Mouse (Mus musculus): ENCODE measurements around the gene Camta2.

The Camta2 gene

GRCm38 (mm10) chr11:70657991-70658390 lies 29.9 kb downstream of the Camta2 start:
- no peak for TF ChIP-seq POU5F1 (IDR thresholded peaks at IDR 0.05; ENCODE audit: borderline replicate concordance, low read length)
- TF ChIP-seq CTCF (conservative IDR thresholded peaks at IDR 0.05; ENCODE audit: low read length) = no peak
- no peak for TF ChIP-seq NANOG (IDR thresholded peaks at IDR 0.05; ENCODE audit: borderline replicate concordance, low read length)
- Histone ChIP-seq H3K27me3 (ENCODE audit: insufficient read depth, low read length) (peaks cover 5% of the 10 kb centered on the region; the same call in 1 of the 2 replicates), H3K4me1 (replicated peaks; ENCODE audit: low read depth, low read length) (peaks cover 62% of the 10 kb centered on the region), H3K4me3 (replicated peaks; ENCODE audit: low read length) (peak overlapping the region; percentile 26), H3K36me3 (ENCODE audit: insufficient read depth, low read length) (peaks cover 32% of the 10 kb centered on the region), H3K9me3 (ENCODE audit: low read length) (peaks cover 8% of the 10 kb centered on the region)

- Histone ChIP-seq H3K27me3 (ENCODE audit: insufficient read depth, low read length) (peaks cover 5% of the 10 kb centered on the region; the same call in 1 of the 2 replicates), H3K4me1 (replicated peaks; ENCODE audit: low read depth, low read length) (peaks cover 62% of the 10 kb centered on the region), H3K4me3 (replicated peaks; ENCODE audit: low read length) (peak overlapping the region; percentile 26), H3K36me3 (ENCODE audit: insufficient read depth, low read length) (peaks cover 32% of the 10 kb centered on the region), H3K9me3 (ENCODE audit: low read length) (peaks cover 12% of the 10 kb centered on the region)
- TF ChIP-seq NANOG (IDR thresholded peaks at IDR 0.05; ENCODE audit: borderline replicate concordance, low read length) = no peak
- no peak for TF ChIP-seq POU5F1 (IDR thresholded peaks at IDR 0.05; ENCODE audit: borderline replicate concordance, low read length)
- TF ChIP-seq CTCF (conservative IDR thresholded peaks at IDR 0.05; ENCODE audit: low read length) = no peak
Observed at GRCm38 (mm10) chr11:70657573-70657972, 30.3 kb downstream of the Camta2 start.

GRCm38 (mm10) chr11:70656964-70657363 lies 30.9 kb downstream of the Camta2 start, which contains the start of gene Eno3:
Gene Eno3 (plus strand): TSS chr11:70657202.
- TF ChIP-seq POU5F1 (IDR thresholded peaks at IDR 0.05; ENCODE audit: borderline replicate concordance, low read length) (no peak), CTCF (conservative IDR thresholded peaks at IDR 0.05; ENCODE audit: low read length) (no peak), NANOG (IDR thresholded peaks at IDR 0.05; ENCODE audit: borderline replicate concordance, low read length) (no peak)
- Histone ChIP-seq H3K4me1 (replicated peaks; ENCODE audit: low read depth, low read length) (peaks cover 64% of the 10 kb centered on the region), H3K36me3 (ENCODE audit: insufficient read depth, low read length) (peaks cover 32% of the 10 kb centered on the region), H3K4me3 (replicated peaks; ENCODE audit: low read length) (peak within 1 kb of the TSS; percentile 99), H3K27me3 (ENCODE audit: insufficient read depth, low read length) (peaks cover 5% of the 10 kb centered on the region; the same call in 1 of the 2 replicates), H3K9me3 (ENCODE audit: low read length) (peaks cover 18% of the 10 kb centered on the region)

GRCm38 (mm10) chr11:70656456-70656927 lies 31.4 kb downstream of the Camta2 start:
- H3K4me1 ChIP-seq (replicated peaks; ENCODE audit: low read depth, low read length) = peaks cover 68% of the 10 kb centered on the region
- peaks cover 32% of the 10 kb centered on the region for H3K36me3 ChIP-seq (ENCODE audit: insufficient read depth, low read length)
- no peak for TF ChIP-seq NANOG (IDR thresholded peaks at IDR 0.05; ENCODE audit: borderline replicate concordance, low read length)
- no peak for TF ChIP-seq POU5F1 (IDR thresholded peaks at IDR 0.05; ENCODE audit: borderline replicate concordance, low read length)
- no peak for TF ChIP-seq CTCF (conservative IDR thresholded peaks at IDR 0.05; ENCODE audit: low read length)
- peaks cover 23% of the 10 kb centered on the region for H3K9me3 ChIP-seq (ENCODE audit: low read length)
- H3K4me3 ChIP-seq (replicated peaks; ENCODE audit: low read length) = peak overlapping the region; percentile 99
- peaks cover 5% of the 10 kb centered on the region; the same call in 1 of the 2 replicates for H3K27me3 ChIP-seq (ENCODE audit: insufficient read depth, low read length)

- peaks cover 5% of the 10 kb centered on the region; the same call in 1 of the 2 replicates for H3K27me3 ChIP-seq (ENCODE audit: insufficient read depth, low read length)
- H3K4me3 ChIP-seq (replicated peaks; ENCODE audit: low read length) = peak overlapping the region; percentile 99
- H3K36me3 ChIP-seq (ENCODE audit: insufficient read depth, low read length) = peaks cover 34% of the 10 kb centered on the region
- H3K9me3 ChIP-seq (ENCODE audit: low read length) = peaks cover 30% of the 10 kb centered on the region
- TF ChIP-seq POU5F1 (IDR thresholded peaks at IDR 0.05; ENCODE audit: borderline replicate concordance, low read length) (no peak), CTCF (conservative IDR thresholded peaks at IDR 0.05; ENCODE audit: low read length) (no peak), NANOG (IDR thresholded peaks at IDR 0.05; ENCODE audit: borderline replicate concordance, low read length) (no peak)
- peaks cover 70% of the 10 kb centered on the region for H3K4me1 ChIP-seq (replicated peaks; ENCODE audit: low read depth, low read length)
Observed at GRCm38 (mm10) chr11:70655571-70656455, 32.1 kb downstream of the Camta2 start.

GRCm38 (mm10) chr11:70654923-70655570 lies 32.9 kb downstream of the Camta2 start:
- Histone ChIP-seq H3K9me3 (ENCODE audit: low read length) (peaks cover 37% of the 10 kb centered on the region), H3K36me3 (ENCODE audit: insufficient read depth, low read length) (peaks cover 37% of the 10 kb centered on the region), H3K4me3 (replicated peaks; ENCODE audit: low read length) (peak overlapping the region; percentile 99), H3K4me1 (replicated peaks; ENCODE audit: low read depth, low read length) (peaks cover 70% of the 10 kb centered on the region), H3K27me3 (ENCODE audit: insufficient read depth, low read length) (peaks cover 5% of the 10 kb centered on the region; the same call in 1 of the 2 replicates)
- no peak for TF ChIP-seq CTCF (conservative IDR thresholded peaks at IDR 0.05; ENCODE audit: low read length)
- no peak for TF ChIP-seq NANOG (IDR thresholded peaks at IDR 0.05; ENCODE audit: borderline replicate concordance, low read length)
- TF ChIP-seq POU5F1 (IDR thresholded peaks at IDR 0.05; ENCODE audit: borderline replicate concordance, low read length) = no peak

GRCm38 (mm10) chr11:70654198-70654922 lies 33.5 kb downstream of the Camta2 start, which contains the start of gene Pfn1:
Gene Pfn1 (minus strand): TSS chr11:70654644.
- peaks cover 44% of the 10 kb centered on the region for H3K9me3 ChIP-seq (ENCODE audit: low read length)
- TF ChIP-seq NANOG (IDR thresholded peaks at IDR 0.05; ENCODE audit: borderline replicate concordance, low read length) = no peak
- no peak for TF ChIP-seq POU5F1 (IDR thresholded peaks at IDR 0.05; ENCODE audit: borderline replicate concordance, low read length)
- TF ChIP-seq CTCF (conservative IDR thresholded peaks at IDR 0.05; ENCODE audit: low read length) = no peak
- peaks cover 70% of the 10 kb centered on the region for H3K4me1 ChIP-seq (replicated peaks; ENCODE audit: low read depth, low read length)
- H3K4me3 ChIP-seq (replicated peaks; ENCODE audit: low read length) = peak within 1 kb of the TSS; percentile 99
- H3K36me3 ChIP-seq (ENCODE audit: insufficient read depth, low read length) = peaks cover 44% of the 10 kb centered on the region
- H3K27me3 ChIP-seq (ENCODE audit: insufficient read depth, low read length) = peaks cover 5% of the 10 kb centered on the region; the same call in 1 of the 2 replicates

All from E14TG2a.4 (cell line).